Mouse (Mus musculus) kidney, adult 2 months (tissue): ENCODE results near the gene Tet3.

ENCODE experiments used
- CTCF ChIP-seq: fragments of 200-500 bp; conservative IDR thresholded peaks from 2 replicates; pipeline ENCODE4 v1.5.1; 2011; ENCODE audit warnings: low read depth, mild to moderate bottlenecking, control low read depth, low read length, moderate library complexity, mixed read lengths; ENCODE audit not compliant: insufficient read depth, insufficient read length
- POLR2A ChIP-seq: fragments of 200-500 bp; IDR thresholded peaks from one replicate; pipeline ENCODE4 v1.6.1; 2011; ENCODE audit warnings: low read depth, low read length, control low read depth

- TF ChIP-seq CTCF (no peak), POLR2A (no peak)
Measured at GRCm38 (mm10) chr6:83351490-83352160, 107.3 kb downstream of the Tet3 start.
